Mouse (Mus musculus): ENCODE data around the gene Cep19.

- no peak for TF ChIP-seq CTCF (IDR thresholded peaks at IDR 0.05)
- TF ChIP-seq EP300 (IDR thresholded peaks at IDR 0.05; ENCODE audit: insufficient read depth, low read depth, low read length) = no peak
Observed at GRCm38 (mm10) chr16:32124020-32124419, 24.4 kb downstream of the Cep19 start.
